Mouse (Mus musculus) brown adipose tissue, adult 24 weeks (tissue): ENCODE data around the gene Sox6. TPM values are rescaled to one million over a fixed set of nuclear protein-coding genes. Genes with fewer than 3 reads are reported as not detected.
"Not testable (repeated sequence)": the region's sequence is repeated elsewhere in the genome, so short reads cannot be mapped to it uniquely, and the experiment has no call there.

Source experiments
- H3K27ac ChIP-seq: fragments of 200-500 bp; replicated peaks from 2 replicates; pipeline ENCODE4 v1.5.1; 2012; ENCODE audit warnings: low read depth, mild to moderate bottlenecking, low read length
- H3K4me1 ChIP-seq: fragments of 200-500 bp; 2 replicates; pipeline ENCODE4 v1.6.1; 2012; ENCODE audit warnings: low read length, mixed read lengths; ENCODE audit not compliant: control insufficient read depth, insufficient read depth, insufficient read length
- H3K4me3 ChIP-seq: fragments of 200-500 bp; 2 replicates; pipeline ENCODE4 v1.5.1; 2012; ENCODE audit warnings: low read depth, mild to moderate bottlenecking, low read length, moderate library complexity; ENCODE audit not compliant: insufficient read depth
- polyA plus RNA-seq: library from polyadenylated mRNA; stranded (reverse); fragments of >200 nt; gene quantifications from 2 replicates; pipeline ENCODE4 v1.2.4, GENCODE M21; 2012; ENCODE audit not compliant: missing spikeins, insufficient read depth, insufficient read length

Gene Sox6
- polyA plus RNA-seq = 15.1 and 24.8 TPM in 2 replicates

GRCm38 (mm10) chr7:116038511-116038910 lies at the start of gene Sox6:
Gene Sox6, minus strand, starts transcription at chr7:116038796.
- Histone ChIP-seq H3K4me1 (peaks cover 2% of the 10 kb centered on the region; the same call in 1 of the 2 replicates), H3K27ac (no peak within 1 kb of the TSS), H3K4me3 (peak within 1 kb of the TSS; percentile 65)

- not testable (repeated sequence) for H3K4me1 ChIP-seq, H3K27ac ChIP-seq, H3K4me3 ChIP-seq
These were observed 45.8 kb upstream of the Sox6 start, which contains the start of gene Gm4353 for GRCm38 (mm10) chr7:116084366-116084765. Gene Gm4353, minus strand, starts transcription at chr7:116084635.

- Histone ChIP-seq H3K27ac (no peak overlapping the region), H3K4me3 (no peak overlapping the region)
These were observed 22.1 kb upstream of the Sox6 start for GRCm38 (mm10) chr7:116060739-116061138.

GRCm38 (mm10) chr7:116040470-116041019 lies 1.9 kb upstream of the Sox6 start:
- no peak overlapping the region for H3K27ac ChIP-seq

More at GRCm38 (mm10) chr7:116060739-116061138, 22.1 kb upstream of the Sox6 start:
- no peaks in the 10 kb centered on the region for H3K4me1 ChIP-seq

GRCm38 (mm10) chr7:116039538-116040466 lies 1.2 kb upstream of the Sox6 start:
- Histone ChIP-seq H3K27ac (no peak overlapping the region), H3K4me3 (peak overlapping the region; percentile 65)

More at GRCm38 (mm10) chr7:116040470-116041019, 1.9 kb upstream of the Sox6 start:
- H3K4me3 ChIP-seq = no peak overlapping the region
- H3K4me1 ChIP-seq = peaks cover 2% of the 10 kb centered on the region; the same call in 1 of the 2 replicates

GRCm38 (mm10) chr7:116039196-116039537 lies 571 bp upstream of the Sox6 start, which contains the start of gene 1110004F10Rik:
Gene 1110004F10Rik, plus strand, starts transcription at chr7:116039397.
- Histone ChIP-seq H3K4me3 (peak within 1 kb of the TSS; percentile 65), H3K4me1 (peaks cover 2% of the 10 kb centered on the region; the same call in 1 of the 2 replicates), H3K27ac (no peak within 1 kb of the TSS)

More at GRCm38 (mm10) chr7:116039538-116040466, 1.2 kb upstream of the Sox6 start:
- H3K4me1 ChIP-seq = peaks cover 2% of the 10 kb centered on the region; the same call in 1 of the 2 replicates

GRCm38 (mm10) chr7:116038024-116038423 lies 572 bp downstream of the Sox6 start:
- Histone ChIP-seq H3K4me3 (peak overlapping the region; percentile 7; the same call in 1 of the 2 replicates), H3K27ac (no peak overlapping the region), H3K4me1 (peaks cover 2% of the 10 kb centered on the region; the same call in 1 of the 2 replicates)

- Histone ChIP-seq H3K4me3 (no peak overlapping the region), H3K4me1 (peaks cover 2% of the 10 kb centered on the region; the same call in 1 of the 2 replicates), H3K27ac (no peak overlapping the region)
These were observed 1.7 kb downstream of the Sox6 start for GRCm38 (mm10) chr7:116036591-116037555.

- Histone ChIP-seq H3K27ac (no peak overlapping the region), H3K4me1 (peaks cover 2% of the 10 kb centered on the region; the same call in 1 of the 2 replicates), H3K4me3 (no peak overlapping the region)
These were observed 3.1 kb downstream of the Sox6 start for GRCm38 (mm10) chr7:116035504-116035903.

GRCm38 (mm10) chr7:116034282-116034758 lies 4.3 kb downstream of the Sox6 start:
- H3K4me1 ChIP-seq = peaks cover 2% of the 10 kb centered on the region; the same call in 1 of the 2 replicates
- peak overlapping the region; percentile 21; the same call in 1 of the 2 replicates for H3K27ac ChIP-seq
- peak overlapping the region; percentile 76 for H3K4me3 ChIP-seq

- peak overlapping the region; percentile 88 for H3K27ac ChIP-seq
- H3K4me1 ChIP-seq = no peaks in the 10 kb centered on the region
- peak overlapping the region; percentile 76 for H3K4me3 ChIP-seq
These were observed 5.0 kb downstream of the Sox6 start for GRCm38 (mm10) chr7:116033371-116034241.

- Histone ChIP-seq H3K27ac (peak overlapping the region; percentile 93), H3K4me1 (no peaks in the 10 kb centered on the region), H3K4me3 (peak overlapping the region; percentile 85)
These were observed 5.8 kb downstream of the Sox6 start for GRCm38 (mm10) chr7:116032596-116033307.
